Mouse (Mus musculus): ENCODE results near the gene Nupr1l. TPM values are rescaled to one million over a fixed set of nuclear protein-coding genes. Genes with fewer than 3 reads are reported as not detected.

The Nupr1l gene
- polyA plus RNA-seq, 1 experiment from 2014 or later, result 6.8 TPM

DNA sequence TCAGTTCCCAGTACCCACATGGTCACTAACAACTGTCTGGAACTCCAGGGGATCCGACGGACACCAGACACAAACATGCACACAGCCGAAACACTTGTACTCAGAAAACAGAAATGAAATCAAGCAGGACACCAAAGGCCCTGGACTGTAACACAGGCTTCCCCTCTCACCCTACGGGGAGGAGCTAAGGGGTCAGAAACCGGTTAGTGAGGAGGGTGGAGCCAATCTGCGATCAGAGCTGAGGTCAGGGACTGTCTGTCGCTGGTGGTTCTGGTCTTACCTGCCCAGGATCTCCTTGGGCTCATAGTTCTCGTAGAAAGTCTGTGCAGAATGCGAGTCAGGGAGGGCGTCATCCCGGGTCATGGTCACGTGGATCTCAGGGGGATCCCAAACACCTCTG is 34.4 kb upstream of the Nupr1l start:
- no peak for ATAC-seq (replicated peaks; ENCODE audit: low FRiP score, low read depth)

DNA sequence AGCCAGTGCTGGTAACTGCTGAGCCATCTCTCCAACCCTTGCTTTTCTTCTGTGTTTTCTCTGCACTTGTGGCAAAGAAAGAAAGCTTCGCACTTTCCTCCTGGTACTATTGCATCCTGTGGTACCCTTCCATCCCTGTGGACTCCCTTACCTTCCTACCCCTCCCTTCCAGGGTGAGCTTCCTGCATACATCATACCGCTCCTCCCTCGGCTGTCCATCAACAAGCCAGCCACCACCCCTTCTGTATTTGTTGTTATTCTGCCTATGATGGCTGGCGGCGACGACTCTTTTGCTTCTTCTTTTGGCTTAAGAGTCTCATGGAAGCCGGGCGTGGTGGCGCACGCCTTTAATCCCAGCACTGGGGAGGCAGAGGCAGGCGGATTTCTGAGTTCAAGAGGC is 33.2 kb upstream of the Nupr1l start:
- Histone ChIP-seq H3K27me3 (ENCODE audit: insufficient read depth, low read length) (no peaks in the 10 kb centered on the region), H3K4me1 (replicated peaks; ENCODE audit: insufficient read depth, low read length) (no peaks in the 10 kb centered on the region), H3K4me2 (ENCODE audit: low read length) (no peak overlapping the region), H3K4me3 (replicated peaks; ENCODE audit: low read depth, low read length) (no peak overlapping the region), H3K27ac (no peak overlapping the region), H3K36me3 (ENCODE audit: insufficient read depth, low read length) (no peaks in the 10 kb centered on the region), H3K9me3 (replicated peaks; ENCODE audit: low read length) (no peaks in the 10 kb centered on the region), H3K9ac (ENCODE audit: low read depth, low read length) (no peak overlapping the region)
- ATAC-seq (replicated peaks; ENCODE audit: low FRiP score, low read depth) (no peak), DNase-seq (ENCODE audit: low spot score) (no peak)
- TF ChIP-seq CTCF (IDR thresholded peaks at IDR 0.05; ENCODE audit: low read depth), result no peak
- 74% methylated on average over 11 of the region's 11 CpGs for WGBS

More for the DNA sequence above, 34.4 kb upstream of the Nupr1l start:
- Histone ChIP-seq H3K9me3 (replicated peaks; ENCODE audit: low read length) (no peaks in the 10 kb centered on the region), H3K9ac (ENCODE audit: low read depth, low read length) (no peak overlapping the region), H3K27me3 (ENCODE audit: insufficient read depth, low read length) (no peaks in the 10 kb centered on the region), H3K27ac (no peak overlapping the region), H3K4me1 (replicated peaks; ENCODE audit: insufficient read depth, low read length) (no peaks in the 10 kb centered on the region), H3K4me2 (ENCODE audit: low read length) (no peak overlapping the region), H3K4me3 (replicated peaks; ENCODE audit: low read depth, low read length) (no peak overlapping the region), H3K36me3 (ENCODE audit: insufficient read depth, low read length) (no peaks in the 10 kb centered on the region)
- 77% methylated on average over 12 of the region's 12 CpGs for WGBS
- no peak for DNase-seq (ENCODE audit: low spot score)
- no peak for TF ChIP-seq CTCF (IDR thresholded peaks at IDR 0.05; ENCODE audit: low read depth)

- no peaks in the 10 kb centered on the region for H3K27me3 ChIP-seq (ENCODE audit: insufficient read depth, low read length)
- ATAC-seq (replicated peaks; ENCODE audit: low FRiP score, low read depth), result no peak
- no peak overlapping the region for H3K9ac ChIP-seq (ENCODE audit: low read depth, low read length)
- no peaks in the 10 kb centered on the region for H3K9me3 ChIP-seq (replicated peaks; ENCODE audit: low read length)
- no peak for DNase-seq (ENCODE audit: low spot score)
- 63% methylated on average over 9 of the region's 9 CpGs for WGBS
- no peak overlapping the region for H3K4me3 ChIP-seq (replicated peaks; ENCODE audit: low read depth, low read length)
- H3K36me3 ChIP-seq (ENCODE audit: insufficient read depth, low read length), result peaks cover 18% of the 10 kb centered on the region
- H3K4me1 ChIP-seq (replicated peaks; ENCODE audit: insufficient read depth, low read length), result no peaks in the 10 kb centered on the region
- H3K4me2 ChIP-seq (ENCODE audit: low read length), result no peak overlapping the region
- no peak overlapping the region for H3K27ac ChIP-seq
- no peak for TF ChIP-seq CTCF (IDR thresholded peaks at IDR 0.05; ENCODE audit: low read depth)
These were observed 30.4 kb upstream of the Nupr1l start for GRCm38 (mm10) chr5:129877731-129878455.

DNA sequence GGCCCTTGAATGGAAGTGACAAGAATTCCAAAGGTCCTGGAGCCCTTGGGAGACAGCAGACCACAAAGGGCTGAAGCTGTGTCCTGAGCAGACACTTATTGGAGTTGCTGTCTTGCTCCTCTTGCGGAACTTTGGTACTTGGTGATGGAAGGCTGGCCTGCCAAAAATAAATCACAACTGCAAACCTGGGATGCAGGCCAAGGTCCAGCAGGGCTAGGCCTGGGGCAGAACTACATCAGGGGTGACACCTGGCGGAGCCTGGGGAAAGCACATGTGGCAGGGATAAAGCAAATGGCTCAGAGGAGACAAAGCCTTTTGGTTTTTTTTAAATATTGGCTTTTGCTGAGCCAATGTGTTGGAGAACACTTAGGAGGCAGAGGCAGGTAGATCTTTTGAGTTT is 29.4 kb upstream of the Nupr1l start:
- no peaks in the 10 kb centered on the region for H3K9me3 ChIP-seq (replicated peaks; ENCODE audit: low read length)
- H3K4me2 ChIP-seq (ENCODE audit: low read length), result no peak overlapping the region
- peak; percentile 71 for TF ChIP-seq CTCF (IDR thresholded peaks at IDR 0.05; ENCODE audit: low read depth)
- H3K27me3 ChIP-seq (ENCODE audit: insufficient read depth, low read length), result no peaks in the 10 kb centered on the region
- DNase-seq (ENCODE audit: low spot score), result peak; percentile 69
- no peak overlapping the region for H3K9ac ChIP-seq (ENCODE audit: low read depth, low read length)
- ATAC-seq (replicated peaks; ENCODE audit: low FRiP score, low read depth), result peak; percentile 63; the same call in 1 of the 2 replicates
- H3K4me3 ChIP-seq (replicated peaks; ENCODE audit: low read depth, low read length), result no peak overlapping the region
- peaks cover 23% of the 10 kb centered on the region for H3K36me3 ChIP-seq (ENCODE audit: insufficient read depth, low read length)
- 52% methylated on average over 2 of the region's 2 CpGs for WGBS
- H3K27ac ChIP-seq, result no peak overlapping the region
- no peaks in the 10 kb centered on the region for H3K4me1 ChIP-seq (replicated peaks; ENCODE audit: insufficient read depth, low read length)

- no peaks in the 10 kb centered on the region for H3K9me3 ChIP-seq (replicated peaks; ENCODE audit: low read length)
- H3K4me3 ChIP-seq (replicated peaks; ENCODE audit: low read depth, low read length), result no peak overlapping the region
- WGBS, result 70% methylated on average over 3 of the region's 3 CpGs
- ATAC-seq (replicated peaks; ENCODE audit: low FRiP score, low read depth) (no peak), DNase-seq (ENCODE audit: low spot score) (no peak)
- H3K9ac ChIP-seq (ENCODE audit: low read depth, low read length), result no peak overlapping the region
- H3K27me3 ChIP-seq (ENCODE audit: insufficient read depth, low read length), result no peaks in the 10 kb centered on the region
- TF ChIP-seq CTCF (IDR thresholded peaks at IDR 0.05; ENCODE audit: low read depth), result no peak
- no peaks in the 10 kb centered on the region for H3K4me1 ChIP-seq (replicated peaks; ENCODE audit: insufficient read depth, low read length)
- no peak overlapping the region for H3K27ac ChIP-seq
- peaks cover 26% of the 10 kb centered on the region for H3K36me3 ChIP-seq (ENCODE audit: insufficient read depth, low read length)
- no peak overlapping the region for H3K4me2 ChIP-seq (ENCODE audit: low read length)
These were observed 28.5 kb upstream of the Nupr1l start for GRCm38 (mm10) chr5:129879888-129880287.

DNA sequence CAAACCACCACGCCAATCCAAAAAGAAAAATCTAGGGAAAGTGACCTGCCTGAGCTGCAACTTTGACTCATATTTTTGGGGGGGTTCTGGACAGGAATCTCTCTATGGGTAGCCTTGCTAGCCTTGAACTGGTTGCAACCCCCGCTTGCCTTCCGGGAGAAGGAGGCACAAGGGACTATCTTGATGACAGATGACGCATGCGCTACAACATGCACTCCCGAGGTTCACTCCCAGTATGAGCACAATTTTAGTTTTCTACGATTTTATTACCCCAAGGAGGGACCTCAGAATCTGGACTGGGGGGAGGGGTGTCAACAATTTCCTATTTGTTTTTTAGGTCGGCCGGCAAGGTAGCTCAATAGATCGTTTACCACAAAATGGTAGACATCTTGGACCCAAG is 22.1 kb upstream of the Nupr1l start:
- Histone ChIP-seq H3K9me3 (replicated peaks; ENCODE audit: low read length) (no peaks in the 10 kb centered on the region), H3K4me2 (ENCODE audit: low read length) (peak overlapping the region; percentile 79), H3K4me3 (replicated peaks; ENCODE audit: low read depth, low read length) (peak overlapping the region; percentile 73), H3K4me1 (replicated peaks; ENCODE audit: insufficient read depth, low read length) (peaks cover 3% of the 10 kb centered on the region; the same call in 1 of the 2 replicates), H3K27ac (peak overlapping the region; percentile 96), H3K9ac (ENCODE audit: low read depth, low read length) (peak overlapping the region; percentile 80), H3K27me3 (ENCODE audit: insufficient read depth, low read length) (no peaks in the 10 kb centered on the region), H3K36me3 (ENCODE audit: insufficient read depth, low read length) (peaks cover 17% of the 10 kb centered on the region; the same call in 1 of the 2 replicates)
- TF ChIP-seq CTCF (IDR thresholded peaks at IDR 0.05; ENCODE audit: low read depth), result no peak
- WGBS, result 19% methylated on average over 10 of the region's 10 CpGs
- ATAC-seq (replicated peaks; ENCODE audit: low FRiP score, low read depth), result no peak
- peak; percentile 23 for DNase-seq (ENCODE audit: low spot score)

Measured in kidney, postnatal 0 days (tissue).